Mouse (Mus musculus): Measurements from ENCODE around the gene Olfr368.
A peak's percentile ranks its signal among the peaks of the same experiment; 100 is the strongest.

Gene Olfr368

DNA sequence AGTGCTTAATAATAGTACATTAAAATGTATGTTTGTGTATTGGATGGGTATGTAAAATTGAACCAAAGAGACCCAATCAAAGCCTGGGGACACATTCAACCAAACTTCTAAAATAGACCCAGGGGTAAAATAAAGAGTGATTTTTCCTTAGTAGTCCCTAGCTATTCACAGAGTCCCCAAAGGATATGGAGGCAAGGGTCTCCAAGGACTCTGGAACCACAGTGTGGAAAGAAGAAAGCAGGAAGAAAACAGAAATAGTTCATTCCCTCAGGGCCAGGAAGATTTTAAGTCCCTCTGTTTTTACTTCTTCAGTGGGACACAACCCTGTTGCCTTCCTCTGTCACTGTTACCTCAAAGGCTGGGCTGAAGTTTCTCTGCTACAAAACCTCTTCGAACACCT, at the start of gene Olfr368:
Gene Olfr368, plus strand, starts transcription at position 301 of the 400 bp plus-strand sequence.
- no peak for DNase-seq (ENCODE audit: low read depth)

DNA sequence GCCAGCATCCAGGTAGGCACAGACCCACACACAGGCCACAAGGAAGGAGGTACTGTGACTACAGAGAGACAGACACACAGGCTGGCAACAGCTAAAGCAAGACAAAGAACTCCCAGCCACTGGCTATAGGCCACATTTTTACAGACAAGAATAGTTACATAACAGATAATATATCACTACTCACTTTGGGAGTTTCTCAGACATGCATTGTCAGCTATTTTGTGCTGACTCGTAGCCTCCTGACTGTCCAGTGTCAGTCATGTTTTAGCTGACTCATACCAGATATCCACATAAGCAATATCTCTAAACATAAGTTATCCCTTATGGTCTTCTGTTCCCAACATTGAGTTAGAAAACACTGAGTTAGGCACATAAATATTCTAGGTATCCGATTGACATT, 7.0 kb downstream of the Olfr368 start:
- peak; percentile 58 for DNase-seq (ENCODE audit: low read depth)

GRCm38 (mm10) chr2:37338497-37339187, 12.3 kb downstream of the Olfr368 start:
- DNase-seq (ENCODE audit: low read depth), result peak; percentile 85

DNA sequence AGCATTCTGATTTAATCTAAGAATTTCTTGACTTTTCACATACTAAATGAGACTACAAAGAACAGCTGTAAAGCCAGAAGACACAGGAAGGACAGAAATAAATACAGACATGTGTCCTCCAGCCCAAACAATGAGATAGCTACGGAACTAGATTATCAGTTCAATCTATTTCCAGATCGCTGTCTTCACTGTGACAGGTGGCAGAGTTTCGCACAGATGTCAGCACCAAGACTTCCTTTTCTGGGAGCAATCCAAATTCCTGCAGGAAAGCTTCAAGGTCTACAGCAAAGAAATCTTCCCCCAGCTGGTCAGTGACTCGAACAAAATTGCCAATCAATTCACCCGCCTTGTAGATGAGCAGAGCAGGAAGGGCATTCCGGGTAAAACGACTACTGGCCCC, 25.4 kb downstream of the Olfr368 start:
- DNase-seq (ENCODE audit: low read depth), result no peak

GRCm38 (mm10) chr2:37355571-37355970, 29.3 kb downstream of the Olfr368 start:
- DNase-seq (ENCODE audit: low read depth), result no peak

DNA sequence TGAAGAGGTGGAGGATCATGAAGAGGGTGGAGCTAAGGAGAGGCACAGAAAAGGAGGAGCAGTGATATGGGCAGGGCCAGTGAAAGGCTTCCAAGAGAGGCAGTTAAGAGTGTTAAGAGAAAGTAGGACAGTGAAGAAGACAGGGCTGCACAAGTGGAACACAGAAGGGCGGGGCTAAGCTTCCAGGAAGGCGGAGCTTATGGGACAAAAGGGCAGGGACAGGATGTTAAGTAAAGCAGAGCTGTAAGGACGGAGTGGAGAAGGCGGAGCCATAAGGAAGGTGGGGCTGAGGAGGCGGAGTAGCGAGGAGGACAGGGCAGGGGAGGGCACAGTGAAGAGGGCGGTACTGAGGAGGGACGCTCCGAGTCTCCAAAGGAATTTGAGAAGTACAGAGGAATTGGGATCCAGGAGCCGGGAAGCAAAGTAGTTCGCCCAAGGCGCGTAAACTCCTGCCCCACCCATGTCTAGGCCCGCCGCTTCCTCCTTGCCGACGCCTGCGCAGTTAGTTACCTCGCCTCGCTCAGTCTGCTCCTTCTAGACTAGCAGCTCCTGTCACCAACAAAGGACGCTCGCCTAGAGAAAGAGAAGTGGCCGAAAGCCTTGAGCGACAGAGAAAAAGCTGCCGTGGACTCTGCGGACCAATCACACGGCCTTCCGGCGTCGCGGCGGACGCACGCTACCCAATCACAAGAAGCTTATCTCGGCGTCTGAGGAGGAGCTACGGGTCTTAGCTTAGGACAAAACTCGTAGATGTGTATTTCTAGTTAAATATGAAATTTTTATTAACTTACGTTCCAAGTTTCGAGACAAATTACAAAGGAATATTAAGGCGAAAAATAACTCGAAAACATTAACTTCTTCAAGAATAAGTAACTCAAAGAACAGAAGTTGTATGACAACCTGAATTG, 32.6 kb downstream of the Olfr368 start, which contains the start of gene Pdcl:
Gene Pdcl, minus strand, starts transcription at position 700 of the 908 bp plus-strand sequence.
- peak; percentile 97 for DNase-seq (ENCODE audit: low read depth)

GRCm38 (mm10) chr2:37359908-37360307, 33.6 kb downstream of the Olfr368 start:
- peak; percentile 45 for DNase-seq (ENCODE audit: low read depth)

DNA sequence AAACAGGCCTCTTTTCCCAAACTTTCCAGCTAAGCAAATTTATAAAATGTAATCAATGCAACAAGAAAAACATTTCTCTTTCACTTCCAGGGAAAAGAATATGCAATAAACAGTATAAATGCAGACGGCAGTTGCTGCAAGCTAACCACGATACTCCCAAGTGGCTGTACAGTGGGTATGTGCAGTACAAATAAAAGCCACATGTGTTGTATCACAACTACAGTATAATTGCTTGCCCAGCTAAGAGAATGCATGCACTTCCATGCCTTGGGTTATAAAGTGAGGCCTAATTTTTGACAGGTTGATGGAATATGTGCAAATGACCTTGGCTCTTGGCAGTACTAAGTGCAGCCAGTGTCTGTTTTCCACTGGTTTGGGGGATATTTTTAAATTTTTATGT, 44.3 kb downstream of the Olfr368 start:
- peak; percentile 72 for DNase-seq (ENCODE audit: low read depth)

DNA sequence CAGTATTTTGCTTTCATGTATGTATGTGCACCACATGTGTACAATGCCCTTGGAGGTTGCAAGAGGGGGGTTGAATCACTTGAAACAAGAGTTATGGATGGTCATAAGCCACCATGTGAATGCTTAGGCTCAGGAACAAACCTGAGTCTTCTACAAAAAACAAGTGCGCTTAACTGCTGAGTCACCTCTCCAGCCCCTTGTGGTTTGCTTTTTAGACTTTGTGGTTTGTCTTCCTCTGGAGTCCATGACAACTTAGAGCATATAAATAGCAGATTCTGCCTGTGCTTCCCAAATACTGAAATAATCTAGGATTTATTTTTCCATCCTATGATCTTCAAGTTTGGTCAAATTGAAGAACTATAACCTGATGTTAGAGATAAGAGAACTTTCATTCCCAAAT, 49.7 kb downstream of the Olfr368 start:
- DNase-seq (ENCODE audit: low read depth), result peak; percentile 75

- peak; percentile 82 for DNase-seq (ENCODE audit: low read depth)
These were observed 53.9 kb downstream of the Olfr368 start for GRCm38 (mm10) chr2:37380189-37380588.
